Mouse (Mus musculus): Measurements from ENCODE around the gene Mis18bp1.

- TF ChIP-seq POLR2A (IDR thresholded peaks at IDR 0.05; ENCODE audit: borderline replicate concordance, low read depth, low read length) (no peak), CTCF (IDR thresholded peaks at IDR 0.05; ENCODE audit: low read depth, low read length) (no peak)
These were observed 60.9 kb downstream of the Mis18bp1 start for GRCm38 (mm10) chr12:65111503-65111902.
